Mouse (Mus musculus) neural tube, embryonic 12.5 days (tissue): ENCODE measurements around the gene Rhbdf2. TPM values are rescaled to one million over a fixed set of nuclear protein-coding genes. Genes with fewer than 3 reads are reported as not detected.
"Not testable (repeated sequence)": the region's sequence is repeated elsewhere in the genome, so short reads cannot be mapped to it uniquely, and the experiment has no call there.

Experiments used
- ATAC-seq: fragments of 200-750 bp; cut with Nextera tagmentation; 2 replicates; pipeline ENCODE4 v1.8.0; 2017; ENCODE audit warnings: low read depth, mild to moderate bottlenecking, moderate TSS enrichment, moderate library complexity; ENCODE audit not compliant: low FRiP score
- H3K27ac ChIP-seq: fragments of 300-500 bp; sonication (generic); 2 replicates; pipeline ENCODE4 v1.5.1; 2016
- H3K27me3 ChIP-seq: fragments of 300-500 bp; sonication (generic); replicated peaks from 2 replicates; pipeline ENCODE4 v1.6.1; 2016; ENCODE audit warnings: mild to moderate bottlenecking
- H3K36me3 ChIP-seq: fragments of 300-500 bp; sonication (generic); 2 replicates; pipeline ENCODE4 v1.6.1; 2016; ENCODE audit warnings: mild to moderate bottlenecking
- H3K4me1 ChIP-seq: fragments of 300-500 bp; sonication (generic); 2 replicates; pipeline ENCODE4 v1.6.1; 2016
- H3K4me2 ChIP-seq: fragments of 300-500 bp; sonication (generic); replicated peaks from 2 replicates; pipeline ENCODE4 v1.6.1; 2016; ENCODE audit warnings: mild to moderate bottlenecking
- H3K4me3 ChIP-seq: fragments of 300-500 bp; sonication (generic); 2 replicates; pipeline ENCODE4 v1.5.1; 2016
- H3K9ac ChIP-seq: fragments of 300-500 bp; sonication (generic); 2 replicates; pipeline ENCODE4 v1.6.1; 2016; ENCODE audit warnings: mild to moderate bottlenecking
- H3K9me3 ChIP-seq: fragments of 300-500 bp; sonication (generic); 2 replicates; pipeline ENCODE4 v1.6.1; 2016; ENCODE audit warnings: mild to moderate bottlenecking
- WGBS: fragments of 180-500 bp; shearing (Covaris S2); methylation state at CpG from one replicate; pipeline ENCODE4 v1.1.7; 2016; 5-methylcytosine and 5-hydroxymethylcytosine counted together
- polyA plus RNA-seq: library from polyadenylated mRNA; unstranded; fragments of >200 nt; fragmentation: Nextera tagmentation; extraction: Ambion mirVana; gene quantifications from 2 replicates; pipeline ENCODE4 v1.2.1, GENCODE M21; 2016

The Rhbdf2 gene
- polyA plus RNA-seq, 1 experiment from 2014 or later, result 6.5 TPM

DNA sequence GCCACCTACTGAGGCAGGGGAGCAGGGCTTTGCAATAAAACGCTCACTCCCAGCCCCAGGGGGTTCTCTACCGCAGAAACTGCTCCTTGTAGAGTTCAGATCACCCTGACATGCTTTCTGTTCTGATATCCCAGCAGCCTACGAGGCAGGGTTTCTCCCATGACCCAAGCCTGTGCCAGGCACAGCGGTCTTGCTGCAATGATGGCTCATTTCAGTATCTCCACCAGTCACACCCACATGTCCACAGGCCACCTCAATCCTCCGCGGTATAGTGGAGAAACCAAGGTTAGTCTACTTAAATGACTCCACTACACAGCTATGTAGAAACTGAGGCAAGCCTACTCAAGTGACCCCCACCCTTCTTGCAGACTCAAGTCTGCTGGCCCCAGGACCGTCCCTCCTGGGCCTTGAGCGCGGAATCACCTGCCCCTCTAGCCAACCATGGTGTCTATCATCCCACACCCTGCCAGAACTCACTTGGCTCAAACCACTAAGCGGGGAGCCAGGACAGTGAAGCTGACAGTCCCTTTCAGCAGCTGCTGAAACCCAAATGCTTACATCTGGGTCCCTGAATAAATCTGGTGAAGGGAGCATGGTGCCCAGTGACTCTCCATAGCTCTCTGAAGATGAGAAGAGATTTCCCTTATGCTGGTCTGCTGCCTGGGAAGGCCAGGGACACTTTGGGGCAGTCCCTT, 6.1 kb downstream of the Rhbdf2 start:
- Histone ChIP-seq H3K4me1 (peaks cover 50% of the 10 kb centered on the region), H3K27me3 (peaks cover 9% of the 10 kb centered on the region), H3K36me3 (no peaks in the 10 kb centered on the region), H3K9me3 (no peaks in the 10 kb centered on the region), H3K27ac (no peak overlapping the region), H3K9ac (0 out of 2 replicates have a peak overlapping the region, but pooled peaks have one; percentile 3), H3K4me2 (peak overlapping the region; percentile 31), H3K4me3 (no peak overlapping the region)
- 79% methylated on average over 10 of the region's 10 CpGs for WGBS
- no peak for ATAC-seq

DNA sequence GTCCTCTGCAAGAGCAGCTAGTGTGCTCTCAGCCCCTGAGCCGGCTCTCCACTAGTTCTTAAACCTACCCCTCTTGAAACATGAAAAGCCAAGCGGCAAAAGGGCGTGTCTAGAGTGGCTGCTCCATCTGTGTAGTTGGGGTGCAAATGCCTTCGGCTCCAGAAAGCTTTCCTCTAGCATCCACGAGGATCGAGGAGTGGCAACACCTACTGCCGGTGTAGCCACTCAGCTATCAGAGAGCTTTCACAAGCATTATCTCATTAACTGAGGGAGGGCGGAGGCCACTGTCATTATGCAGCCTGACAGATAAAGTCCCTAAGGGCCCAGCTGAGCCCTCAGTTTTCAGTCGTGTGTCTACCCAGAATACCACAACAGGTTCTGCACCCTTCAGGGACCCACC, 6.7 kb downstream of the Rhbdf2 start:
- Histone ChIP-seq H3K9ac (no peak overlapping the region), H3K27me3 (peaks cover 9% of the 10 kb centered on the region), H3K4me3 (no peak overlapping the region), H3K9me3 (no peaks in the 10 kb centered on the region), H3K36me3 (no peaks in the 10 kb centered on the region), H3K4me2 (peak overlapping the region; percentile 31; the same call in 1 of the 2 replicates), H3K27ac (no peak overlapping the region), H3K4me1 (peaks cover 50% of the 10 kb centered on the region)
- WGBS, result 41% methylated on average over 9 of the region's 9 CpGs
- no peak for ATAC-seq

DNA sequence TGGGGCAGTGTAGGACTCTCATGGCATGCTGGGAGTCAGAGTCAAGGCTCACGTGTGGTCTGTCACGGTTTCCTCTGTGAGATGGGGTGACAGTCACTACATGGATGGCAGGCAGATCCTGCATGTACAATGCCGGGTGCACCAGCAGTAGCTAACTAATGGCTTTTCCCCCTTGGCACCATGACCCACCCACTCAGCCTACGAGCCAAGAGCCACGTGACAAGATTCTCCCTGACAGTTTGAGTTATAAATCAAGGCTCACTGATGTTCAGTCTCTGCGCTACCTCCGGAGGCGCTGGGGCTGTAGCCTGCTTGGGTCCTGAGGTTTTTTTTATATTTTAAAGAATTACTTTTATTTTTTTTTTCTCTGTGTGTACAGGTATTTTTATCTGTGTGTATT, 7.3 kb downstream of the Rhbdf2 start:
- H3K9ac ChIP-seq, result no peak overlapping the region
- WGBS, result 50% methylated on average over 8 of the region's 8 CpGs
- H3K27me3 ChIP-seq, result peaks cover 9% of the 10 kb centered on the region
- H3K4me3 ChIP-seq, result no peak overlapping the region
- H3K27ac ChIP-seq, result no peak overlapping the region
- no peaks in the 10 kb centered on the region for H3K36me3 ChIP-seq
- H3K9me3 ChIP-seq, result no peaks in the 10 kb centered on the region
- ATAC-seq, result no peak
- peaks cover 50% of the 10 kb centered on the region for H3K4me1 ChIP-seq
- H3K4me2 ChIP-seq, result peak overlapping the region; percentile 31; the same call in 1 of the 2 replicates

DNA sequence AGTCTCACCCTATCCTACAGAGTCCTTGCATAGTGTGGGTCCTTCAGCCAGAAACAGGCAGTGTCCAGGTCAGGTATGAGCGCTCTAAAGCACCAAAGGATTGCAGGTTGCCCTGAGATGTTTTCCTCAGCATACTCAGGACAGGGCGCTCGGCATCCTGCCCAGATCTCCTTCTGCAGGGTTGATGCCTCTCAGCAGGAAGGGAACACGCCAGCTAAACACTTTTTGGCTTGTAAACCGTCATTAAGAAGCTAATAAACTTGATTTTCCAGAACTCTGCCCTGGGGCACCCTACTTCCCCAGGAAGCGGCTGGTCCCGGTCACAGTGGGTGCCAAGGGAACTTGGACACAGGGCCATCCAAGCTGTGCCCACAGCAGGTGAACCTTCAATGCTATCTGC, 7.7 kb downstream of the Rhbdf2 start:
- no peak for ATAC-seq
- no peaks in the 10 kb centered on the region for H3K36me3 ChIP-seq
- H3K4me2 ChIP-seq, result peak overlapping the region; percentile 31; the same call in 1 of the 2 replicates
- no peak overlapping the region for H3K9ac ChIP-seq
- peaks cover 7% of the 10 kb centered on the region for H3K27me3 ChIP-seq
- peaks cover 49% of the 10 kb centered on the region for H3K4me1 ChIP-seq
- H3K4me3 ChIP-seq, result no peak overlapping the region
- no peak overlapping the region for H3K27ac ChIP-seq
- 80% methylated on average over 7 of the region's 7 CpGs for WGBS
- no peaks in the 10 kb centered on the region for H3K9me3 ChIP-seq

DNA sequence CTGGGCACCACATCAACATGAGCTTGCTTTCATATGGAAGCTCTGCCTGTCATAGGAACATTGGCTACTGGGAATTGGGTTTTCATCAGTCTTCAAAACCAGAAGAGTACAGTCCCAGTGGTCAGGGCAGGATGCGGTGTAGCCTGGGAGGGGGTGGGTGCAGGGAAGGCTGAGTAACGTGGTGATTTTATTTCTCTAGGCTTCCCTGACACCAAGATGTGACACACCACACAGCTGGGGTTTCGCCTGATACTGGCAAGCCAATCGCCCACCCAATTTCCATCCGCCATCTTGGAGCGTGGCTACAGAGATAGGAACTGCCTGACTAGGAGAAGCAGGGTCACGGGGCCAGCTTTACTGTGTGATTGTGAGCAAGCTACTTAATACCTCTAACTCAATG, 8.2 kb downstream of the Rhbdf2 start:
- peaks cover 44% of the 10 kb centered on the region for H3K4me1 ChIP-seq
- no peak overlapping the region for H3K4me2 ChIP-seq
- H3K4me3 ChIP-seq, result no peak overlapping the region
- 86% methylated on average over 7 of the region's 7 CpGs for WGBS
- no peak overlapping the region for H3K9ac ChIP-seq
- no peaks in the 10 kb centered on the region for H3K9me3 ChIP-seq
- H3K27ac ChIP-seq, result no peak overlapping the region
- ATAC-seq, result no peak
- peaks cover 2% of the 10 kb centered on the region for H3K27me3 ChIP-seq
- no peaks in the 10 kb centered on the region for H3K36me3 ChIP-seq

DNA sequence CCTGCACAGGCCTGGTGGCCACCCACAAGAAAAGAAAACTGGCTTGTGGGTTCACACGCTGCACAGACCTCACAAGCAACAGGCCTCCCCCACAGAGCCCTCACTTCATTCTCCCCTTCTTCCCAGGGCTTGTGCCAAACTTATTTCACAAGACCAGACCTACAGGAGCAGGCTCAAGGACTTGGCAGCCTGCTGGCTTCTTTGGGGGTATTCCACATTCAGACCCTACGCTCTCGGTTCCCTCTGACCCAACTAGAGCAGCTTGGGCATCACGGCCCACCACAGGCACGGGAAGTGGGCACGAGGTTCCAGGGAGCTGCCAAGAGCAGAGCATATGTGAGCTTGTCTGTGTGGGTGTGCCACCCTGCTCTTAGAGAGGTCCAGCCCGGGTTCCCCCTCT, 9.2 kb downstream of the Rhbdf2 start:
- no peaks in the 10 kb centered on the region for H3K9me3 ChIP-seq
- no peak for ATAC-seq
- peaks cover 40% of the 10 kb centered on the region for H3K4me1 ChIP-seq
- WGBS, result 89% methylated on average over 7 of the region's 7 CpGs
- no peak overlapping the region for H3K4me3 ChIP-seq
- H3K27ac ChIP-seq, result no peak overlapping the region
- H3K4me2 ChIP-seq, result no peak overlapping the region
- no peaks in the 10 kb centered on the region for H3K36me3 ChIP-seq
- no peak overlapping the region for H3K9ac ChIP-seq
- no peaks in the 10 kb centered on the region for H3K27me3 ChIP-seq

GRCm38 (mm10) chr11:116616438-116617118, 10.2 kb downstream of the Rhbdf2 start:
- no peak for ATAC-seq
- Histone ChIP-seq H3K27me3 (no peaks in the 10 kb centered on the region), H3K4me2 (no peak overlapping the region), H3K4me1 (peaks cover 37% of the 10 kb centered on the region), H3K4me3 (no peak overlapping the region), H3K36me3 (no peaks in the 10 kb centered on the region), H3K27ac (no peak overlapping the region), H3K9me3 (no peaks in the 10 kb centered on the region), H3K9ac (no peak overlapping the region)
- WGBS, result 77% methylated on average over 10 of the region's 10 CpGs

DNA sequence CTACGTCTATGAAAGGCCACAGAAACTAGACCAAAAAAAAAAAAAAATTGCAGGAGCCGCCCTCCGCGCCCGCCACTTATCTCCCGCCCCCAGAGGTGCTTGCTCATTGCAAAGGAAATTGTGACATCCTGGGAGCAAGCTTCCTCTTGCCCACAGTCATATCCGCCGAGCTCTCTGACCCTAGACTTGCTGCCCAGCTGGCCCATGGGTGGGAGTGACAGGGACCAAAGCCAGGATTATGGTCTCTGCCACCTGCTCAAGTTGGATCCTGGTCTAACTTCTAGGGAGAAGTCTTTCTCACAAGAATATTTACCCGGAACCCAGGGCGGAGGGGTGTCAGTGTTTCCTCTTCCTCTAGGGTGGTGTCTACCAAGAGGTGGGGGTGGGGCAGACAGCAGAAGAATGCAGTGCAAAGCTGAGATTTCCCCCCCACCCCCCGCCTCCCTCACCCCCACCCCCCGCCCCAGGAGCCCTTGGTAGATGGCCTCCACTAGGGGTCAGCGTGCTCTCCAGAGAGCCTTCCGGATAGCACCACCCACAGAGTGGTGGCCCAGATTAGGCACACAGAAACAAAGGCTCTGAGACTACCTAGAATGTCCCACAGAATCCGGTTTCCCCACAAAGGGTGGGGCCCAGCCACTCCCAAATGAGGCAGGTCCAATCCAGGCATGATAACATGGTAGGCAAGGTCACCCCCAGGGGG, 10.9 kb downstream of the Rhbdf2 start:
- Histone ChIP-seq H3K36me3 (no peaks in the 10 kb centered on the region), H3K9me3 (no peaks in the 10 kb centered on the region), H3K27ac (no peak overlapping the region), H3K4me2 (no peak overlapping the region), H3K27me3 (no peaks in the 10 kb centered on the region), H3K4me3 (no peak overlapping the region), H3K4me1 (peaks cover 31% of the 10 kb centered on the region), H3K9ac (no peak overlapping the region)
- no peak for ATAC-seq
- WGBS, result 60% methylated on average over 15 of the region's 15 CpGs

DNA sequence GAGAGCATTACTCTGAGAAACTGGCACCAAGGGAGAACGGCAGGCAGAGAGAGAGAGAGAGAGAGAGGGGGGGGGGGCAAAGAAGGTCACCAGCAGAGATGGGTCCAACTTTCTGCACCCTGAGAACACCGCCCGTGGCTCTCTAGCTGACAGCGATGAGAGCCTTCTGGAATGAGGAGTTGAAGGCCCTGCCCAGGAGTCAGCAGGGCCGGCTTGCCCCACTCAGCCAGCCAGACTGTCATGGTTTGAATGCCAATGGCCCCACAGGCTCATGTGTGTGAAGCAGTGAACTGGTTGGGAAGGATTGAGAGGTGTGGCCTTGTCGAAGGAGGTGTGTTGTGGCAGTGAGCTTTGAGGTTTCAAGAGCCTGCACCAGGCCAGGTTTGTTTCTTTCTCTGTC, 13.6 kb downstream of the Rhbdf2 start:
- H3K27me3 ChIP-seq, result no peaks in the 10 kb centered on the region
- H3K36me3 ChIP-seq, result no peaks in the 10 kb centered on the region
- no peak overlapping the region for H3K27ac ChIP-seq
- H3K4me3 ChIP-seq, result no peak overlapping the region
- H3K9me3 ChIP-seq, result no peaks in the 10 kb centered on the region
- H3K4me2 ChIP-seq, result no peak overlapping the region
- H3K9ac ChIP-seq, result no peak overlapping the region
- 89% methylated on average over 6 of the region's 6 CpGs for WGBS
- no peak for ATAC-seq
- peaks cover 12% of the 10 kb centered on the region; the same call in 1 of the 2 replicates for H3K4me1 ChIP-seq

GRCm38 (mm10) chr11:116612554-116612953, 14.3 kb downstream of the Rhbdf2 start:
- Histone ChIP-seq H3K4me3 (no peak overlapping the region), H3K9me3 (no peaks in the 10 kb centered on the region), H3K27me3 (no peaks in the 10 kb centered on the region), H3K9ac (no peak overlapping the region), H3K4me2 (no peak overlapping the region), H3K4me1 (peaks cover 10% of the 10 kb centered on the region; the same call in 1 of the 2 replicates), H3K27ac (no peak overlapping the region), H3K36me3 (no peaks in the 10 kb centered on the region)
- WGBS, result 91% methylated on average over 1 of the region's 1 CpGs
- no peak for ATAC-seq

- Histone ChIP-seq H3K4me3 (no peak overlapping the region), H3K27me3 (no peaks in the 10 kb centered on the region), H3K4me1 (peaks cover 8% of the 10 kb centered on the region; the same call in 1 of the 2 replicates), H3K36me3 (no peaks in the 10 kb centered on the region), H3K27ac (no peak overlapping the region), H3K9me3 (no peaks in the 10 kb centered on the region), H3K4me2 (no peak overlapping the region), H3K9ac (no peak overlapping the region)
- 90% methylated on average over 9 of the region's 9 CpGs for WGBS
- no peak for ATAC-seq
Observed at GRCm38 (mm10) chr11:116611883-116612282, 14.9 kb downstream of the Rhbdf2 start.

DNA sequence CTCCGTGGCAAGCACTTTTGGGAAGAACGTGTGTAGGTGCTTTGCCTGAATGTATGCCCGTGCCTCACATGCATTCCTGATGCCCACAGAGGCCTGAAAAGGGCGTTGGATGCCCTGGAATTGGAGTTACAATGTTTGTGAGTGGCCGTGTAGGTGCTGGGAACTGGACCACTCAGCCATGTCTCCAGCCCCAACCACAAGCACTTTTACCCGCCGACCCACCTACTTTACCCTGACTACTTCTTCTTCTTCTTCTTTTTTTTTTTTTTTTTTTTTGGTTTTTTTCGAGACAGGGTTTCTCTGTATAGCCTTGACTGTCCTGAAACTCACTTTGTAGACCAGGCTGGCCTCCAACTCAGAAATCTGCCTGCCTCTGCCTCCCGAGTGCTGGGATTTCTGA, 15.7 kb downstream of the Rhbdf2 start:
- ATAC-seq, H3K4me3 ChIP-seq, H3K27me3 ChIP-seq, H3K9ac ChIP-seq, H3K27ac ChIP-seq, H3K36me3 ChIP-seq, H3K4me2 ChIP-seq, H3K9me3 ChIP-seq, H3K4me1 ChIP-seq: not testable (repeated sequence)
- 86% methylated on average over 9 of the region's 9 CpGs for WGBS
